11 mouse cellular contexts compared by ENCODE assay signal in genomic region chr4:91379559-91379958, GRCm38 (mm10). TPM values are rescaled to one million over a fixed set of nuclear protein-coding genes. Genes with fewer than 3 reads are reported as not detected.
DNase-seq lines count a peak whose midpoint lies in the region; ATAC-seq and TF ChIP-seq lines count a peak whose summit lies in the region.
"Had no signal": no experiment of that assay in that cellular context is flagged by ENCODE, and none has a peak within 500 bp of the region (broad histone marks: within the 10 kb centered on the region; RNA-seq: fewer than 3 reads in every experiment).

No protein-coding gene starts in this region.

- H3K27ac ChIP-seq in heart, embryonic 12.5 days (ENCODE audit: poor library complexity, severe bottlenecking): no peak overlapping the region
- no peak overlapping the region for H3K27ac ChIP-seq in heart, embryonic 15.5 days
- no peak overlapping the region for H3K27ac ChIP-seq in midbrain, embryonic 15.5 days
- no peak overlapping the region for H3K27ac ChIP-seq in gastrocnemius, adult 2 months

- peak overlapping the region; percentile 53 for H3K4me2 ChIP-seq in heart, embryonic 12.5 days
- peak overlapping the region; percentile 29; the same call in 1 of the 2 replicates for H3K4me2 ChIP-seq in heart, embryonic 15.5 days
- H3K4me2 ChIP-seq in midbrain, embryonic 15.5 days: peak overlapping the region; percentile 82

- no peaks in the 10 kb centered on the region for H3K9me3 ChIP-seq in heart, embryonic 12.5 days (replicated peaks)
- H3K9me3 ChIP-seq in heart, embryonic 15.5 days (replicated peaks): no peaks in the 10 kb centered on the region
- no peaks in the 10 kb centered on the region for H3K9me3 ChIP-seq in midbrain, embryonic 15.5 days

- no peak overlapping the region for H3K4me3 ChIP-seq in heart, embryonic 12.5 days
- no peak overlapping the region for H3K4me3 ChIP-seq in heart, embryonic 15.5 days
- no peak overlapping the region; the same call in 1 of the 2 replicates for H3K4me3 ChIP-seq in midbrain, embryonic 15.5 days
- H3K4me3 ChIP-seq in gastrocnemius, adult 2 months: no peak overlapping the region

- DNase-seq in heart, adult 11 months: no peak
- peak; percentile 35 for DNase-seq in Muller cell, postnatal 12 days (ENCODE audit: inconsistent ontology term)
- no peak for DNase-seq in right cerebral cortex, postnatal 14 days
- DNase-seq in gastrocnemius, adult 2 months: no peak
- DNase-seq in left cerebral cortex, adult 9 months (ENCODE audit: low spot score in 2 of 2): no peak
- DNase-seq: cerebellum, adult 11-12 months; gastrocnemius, postnatal 25 days; right cerebral cortex, postnatal 4 days had no signal

- no peak for TF ChIP-seq CTCF in gastrocnemius, adult 2 months (IDR thresholded peaks at IDR 0.05)

- no peak overlapping the region for H3K9ac ChIP-seq in heart, embryonic 12.5 days
- H3K9ac ChIP-seq in heart, embryonic 15.5 days: no peak overlapping the region
- H3K9ac ChIP-seq in midbrain, embryonic 15.5 days: no peak overlapping the region

- H3K36me3 ChIP-seq in heart, embryonic 12.5 days: no peaks in the 10 kb centered on the region
- H3K36me3 ChIP-seq in heart, embryonic 15.5 days: no peaks in the 10 kb centered on the region
- H3K36me3 ChIP-seq in midbrain, embryonic 15.5 days (replicated peaks): no peaks in the 10 kb centered on the region

- H3K27me3 ChIP-seq in heart, embryonic 12.5 days (replicated peaks): peaks cover 25% of the 10 kb centered on the region
- H3K27me3 ChIP-seq in heart, embryonic 15.5 days: peaks cover 48% of the 10 kb centered on the region
- no peaks in the 10 kb centered on the region for H3K27me3 ChIP-seq in midbrain, embryonic 15.5 days (replicated peaks)

- H3K4me1 ChIP-seq in heart, embryonic 12.5 days (replicated peaks): peaks cover 14% of the 10 kb centered on the region
- H3K4me1 ChIP-seq in heart, embryonic 15.5 days (replicated peaks): peaks cover 10% of the 10 kb centered on the region
- peaks cover 20% of the 10 kb centered on the region for H3K4me1 ChIP-seq in midbrain, embryonic 15.5 days

- intact Hi-C loops in gastrocnemius, adult 2 months (cut with DNase I): no loop called here

- ATAC-seq in heart, embryonic 12.5 days (ENCODE audit: insufficient number of reproducible peaks, low FRiP score): no peak
- ATAC-seq in heart, embryonic 15.5 days (replicated peaks; ENCODE audit: insufficient number of reproducible peaks, insufficient read depth, low FRiP score, low read depth): no peak
- ATAC-seq in midbrain, embryonic 15.5 days (replicated peaks): no peak

- under 1% methylated on average over 9 of the region's 9 CpGs for WGBS in heart, embryonic 12.5 days
- WGBS in heart, embryonic 15.5 days: 1% methylated on average over 9 of the region's 9 CpGs
- 4% methylated on average over 9 of the region's 9 CpGs for WGBS in midbrain, embryonic 15.5 days

RNA-seq across cellular contexts. Expression of gene Elavl2, which starts 21.0 kb away (rescaled TPM):
- polyA plus RNA-seq in heart, embryonic 12.5 days (2016; fragmentation: Nextera tagmentation; extraction: Ambion mirVana): 1.9 and 2.4 TPM in 2 replicates
- polyA plus RNA-seq in heart, embryonic 15.5 days (2015; fragmentation: Nextera tagmentation; extraction: Ambion mirVana): 1.4 and 4.6 TPM in 2 replicates
- 132 and 142 TPM in 2 replicates for polyA plus RNA-seq in midbrain, embryonic 15.5 days (2015; fragmentation: Nextera tagmentation; extraction: Ambion mirVana)
- under 1 TPM; 0.06 to 0.48 TPM for total RNA-seq in gastrocnemius, adult 2 months (2021)

Comparison
In these comparisons a context has a peak if more than half of its experiments do, and no peak if none do; other contexts are left out.
1. H3K4me2 ChIP-seq: peak in every context shown above with its lines; median percentile 82 in midbrain, embryonic 15.5 days; 53 in heart, embryonic 12.5 days; 29 in heart, embryonic 15.5 days.
2. RNA of gene Elavl2, which starts 21.0 kb away (polyA plus RNA-seq): 132 to 142 TPM in midbrain, embryonic 15.5 days; 1.9 to 2.4 TPM in heart, embryonic 12.5 days and 1.4 to 4.6 TPM in heart, embryonic 15.5 days; every median in the first group is over 10 times any median in the second.